Mouse (Mus musculus) ES-E14 (cell line): Measurements from ENCODE around the gene Ubtd1.

Experiments
- MAFK ChIP-seq: IDR thresholded peaks from 2 replicates; pipeline ENCODE4 v1.6.1; 2014; ENCODE audit warnings: mild to moderate bottlenecking, low read depth, low read length, inconsistent platforms; ENCODE audit not compliant: insufficient read depth
- ZC3H11A ChIP-seq: IDR thresholded peaks from 2 replicates; pipeline ENCODE4 v1.6.1; 2012; ENCODE audit warnings: low read depth, mild to moderate bottlenecking, inconsistent platforms, low read length, borderline replicate concordance

- TF ChIP-seq MAFK (no peak), ZC3H11A (no peak)
These were observed 27.0 kb downstream of the Ubtd1 start for GRCm38 (mm10) chr19:42008586-42008985.
